Mouse (Mus musculus) spleen, embryonic (tissue): ENCODE results near the gene Rundc3a.

Experiments used
- CTCF ChIA-PET: fragments of 350-600 bp; sonication (Branson Sonifier 250); formaldehyde crosslinking; loops from one replicate; lab custom pipeline; 2022; lab: Charles Lee

Gene Rundc3a

DNA sequence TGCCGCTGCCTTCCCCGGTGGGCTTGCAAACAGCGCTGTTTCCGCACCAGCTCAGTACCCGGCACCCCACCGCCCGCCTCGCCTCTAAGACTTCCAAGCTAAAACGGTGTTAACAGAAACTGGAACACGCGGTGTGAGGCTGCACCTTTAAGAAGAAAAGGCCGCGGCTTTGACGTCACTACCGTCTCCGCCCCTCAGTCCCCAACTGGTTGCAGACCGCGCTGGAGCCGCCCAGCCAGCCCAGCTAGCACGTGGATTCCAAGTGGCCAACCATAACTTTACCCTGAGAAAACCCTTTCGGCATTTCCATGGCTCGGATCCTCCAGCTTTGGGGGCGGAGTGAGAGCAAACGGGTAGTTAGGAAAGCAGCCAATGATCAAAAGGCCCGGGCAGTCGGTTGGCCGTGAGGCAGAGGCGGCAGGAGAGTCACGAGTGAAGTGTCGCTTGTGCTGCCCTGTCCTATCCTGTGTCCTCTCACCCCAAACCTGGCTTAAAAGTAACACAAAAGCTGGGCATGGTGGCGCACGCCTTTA lies 15.2 kb downstream of the Rundc3a start:
- CTCF ChIA-PET, result interaction anchor here (0.6 to 0.7 kb wide), 3 partner anchors 51 to 270 kb away, joined by 4 to 10 read pairs (median 8); partner anchors contain the start of gene Ubtf

- CTCF ChIA-PET, result interaction anchor here (0.6 to 0.7 kb wide), 4 partner anchors 52 to 271 kb away, joined by 4 to 10 read pairs (median 6); partner anchors contain the start of gene Ubtf
Measured at GRCm38 (mm10) chr11:102408888-102409794, 15.9 kb downstream of the Rundc3a start.

GRCm38 (mm10) chr11:102409795-102410330 lies 16.7 kb downstream of the Rundc3a start:
- CTCF ChIA-PET, result interaction anchor here (0.6 to 0.7 kb wide), 2 partner anchors 21 to 150 kb away, joined by 4 read pairs; no protein-coding TSS in a partner anchor

DNA sequence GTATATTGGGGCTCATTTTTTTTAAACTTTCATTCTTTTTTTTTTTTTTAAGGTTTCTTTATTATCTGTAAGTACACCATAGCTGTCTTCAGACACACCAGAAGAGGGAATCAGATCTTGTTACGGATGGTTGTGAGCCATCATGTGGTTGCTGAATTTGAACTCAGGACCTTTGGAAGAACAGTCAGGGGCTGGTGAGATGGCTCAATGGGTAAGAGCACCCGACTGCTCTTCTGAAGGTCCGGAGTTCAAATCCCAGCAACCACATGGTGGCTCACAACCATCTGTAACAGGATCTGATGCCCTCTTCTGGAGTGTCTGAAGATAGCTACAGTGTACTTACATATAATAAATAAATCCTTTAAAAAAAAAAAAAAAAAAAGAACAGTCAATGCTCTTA lies 17.1 kb downstream of the Rundc3a start:
- CTCF ChIA-PET, result interaction anchor here (0.6 kb wide), 1 partner anchor 20 kb away, joined by 4 read pairs; no protein-coding TSS in a partner anchor

DNA sequence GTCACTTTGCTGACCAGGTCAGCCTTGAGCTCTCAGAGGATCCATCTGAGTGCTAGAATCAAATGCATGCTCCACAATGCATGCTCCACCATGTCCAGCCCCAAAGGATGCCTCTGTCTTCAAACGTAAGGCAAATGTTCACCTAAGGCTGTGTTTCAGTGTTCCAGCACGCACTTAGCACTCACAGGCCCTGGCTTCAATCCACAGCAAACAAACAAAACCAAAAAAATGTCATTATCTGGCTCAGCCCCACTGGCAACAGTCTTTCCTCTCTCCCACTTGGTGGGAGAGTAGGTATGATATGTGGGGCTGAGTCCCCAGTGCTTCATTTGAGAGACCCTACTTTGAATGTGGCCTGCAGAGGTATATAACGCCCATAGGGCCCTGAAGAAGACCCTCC lies 17.9 kb downstream of the Rundc3a start:
- CTCF ChIA-PET, result no interaction called here

- CTCF ChIA-PET, result interaction anchor here (0.6 kb wide), 1 partner anchor 161 kb away, joined by 3 read pairs; no protein-coding TSS in a partner anchor
Measured at GRCm38 (mm10) chr11:102411704-102412103, 18.5 kb downstream of the Rundc3a start.

- CTCF ChIA-PET, result interaction anchor here (0.6 to 0.7 kb wide), 2 partner anchors 46 to 89 kb away, joined by 4 read pairs; no protein-coding TSS in a partner anchor
Measured at GRCm38 (mm10) chr11:102413059-102413458, 19.9 kb downstream of the Rundc3a start.

GRCm38 (mm10) chr11:102415034-102415802 lies 22.0 kb downstream of the Rundc3a start:
- CTCF ChIA-PET, result no interaction called here

GRCm38 (mm10) chr11:102417160-102417559 lies 24.0 kb downstream of the Rundc3a start:
- CTCF ChIA-PET, result no interaction called here

DNA sequence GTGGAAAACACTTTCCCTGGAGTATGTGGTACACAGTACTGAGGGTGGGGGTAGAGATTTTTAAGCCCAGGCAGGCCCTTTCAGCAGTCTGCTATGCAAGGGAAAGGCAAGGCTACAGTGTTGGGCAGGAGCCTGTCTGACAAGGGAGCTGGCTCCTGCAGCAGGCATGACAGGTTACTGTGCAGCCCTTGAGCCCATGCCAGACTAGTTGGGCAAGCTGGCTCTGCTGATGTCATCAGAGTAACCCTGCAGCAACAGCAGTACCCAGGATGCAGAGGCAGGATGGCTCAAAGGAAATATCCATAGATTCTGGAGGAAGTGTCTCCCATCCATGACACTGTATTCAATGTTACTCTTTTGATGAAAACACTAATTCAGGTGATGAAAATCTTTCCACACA lies 25.7 kb downstream of the Rundc3a start:
- CTCF ChIA-PET, result no interaction called here

DNA sequence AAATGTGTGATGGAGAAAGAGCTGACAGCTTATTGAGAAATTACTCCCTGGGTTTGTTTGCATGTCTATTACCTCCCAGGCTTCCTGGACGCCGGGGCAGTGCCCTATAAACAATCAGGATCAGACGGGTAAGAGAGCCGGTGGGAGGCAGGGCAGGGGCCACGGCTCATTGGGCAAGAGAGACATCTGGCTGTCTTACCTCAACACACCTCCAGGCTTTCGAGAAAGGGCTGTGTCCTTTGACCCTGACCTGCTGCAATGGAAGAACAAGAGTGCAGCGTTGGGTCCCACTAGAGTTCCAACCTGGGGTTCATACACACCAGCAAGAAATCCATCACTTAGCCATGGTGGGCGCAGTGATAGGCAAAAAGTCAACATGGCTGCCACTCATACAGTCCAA lies 28.4 kb downstream of the Rundc3a start:
- CTCF ChIA-PET, result no interaction called here

GRCm38 (mm10) chr11:102424666-102425065 lies 31.5 kb downstream of the Rundc3a start:
- CTCF ChIA-PET, result interaction anchor here (0.6 kb wide), 1 partner anchor 247 kb away, joined by 7 read pairs; no protein-coding TSS in a partner anchor

DNA sequence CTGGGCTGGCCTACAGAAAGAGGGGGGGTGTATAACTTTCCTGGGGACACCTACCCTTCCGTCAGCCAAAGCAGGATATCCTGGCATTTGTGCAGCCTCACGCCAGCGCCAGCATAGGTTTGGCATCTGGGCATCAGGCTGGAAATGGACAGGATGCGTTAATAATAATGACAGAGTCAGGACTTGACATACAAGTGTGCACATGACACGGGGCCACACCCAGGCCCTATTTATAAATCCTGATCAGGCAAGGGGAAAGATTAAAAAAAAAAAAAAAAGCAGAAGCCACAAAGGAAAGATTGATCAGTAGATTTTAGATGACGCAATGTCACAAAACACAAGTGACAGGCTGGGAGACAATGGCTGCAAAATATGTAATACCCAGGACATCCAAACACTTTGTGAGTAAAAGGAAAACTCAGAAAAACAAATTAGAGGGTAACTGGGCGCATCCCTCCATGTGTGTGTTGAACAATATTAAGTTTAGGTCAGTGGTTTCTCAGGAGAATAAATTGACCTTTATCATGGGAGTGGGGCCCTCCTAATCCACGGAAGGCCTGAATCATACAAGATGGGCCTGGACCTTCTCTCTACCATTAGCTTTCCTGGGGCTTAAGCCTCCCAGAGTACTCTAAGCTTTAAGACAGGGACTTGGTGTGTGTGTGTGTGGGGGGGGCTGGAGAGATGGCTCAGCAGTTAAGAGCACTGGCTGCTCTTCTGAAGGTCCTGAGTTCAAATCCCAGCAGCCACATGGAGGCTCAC lies 32.5 kb downstream of the Rundc3a start:
- CTCF ChIA-PET, result interaction anchor here (0.6 kb wide), 1 partner anchor 152 kb away, joined by 3 read pairs; no protein-coding TSS in a partner anchor

GRCm38 (mm10) chr11:102428981-102429540 lies 35.9 kb downstream of the Rundc3a start:
- CTCF ChIA-PET, result interaction anchor here (1.8 kb wide), 1 partner anchor 120 kb away, joined by 4 read pairs; no protein-coding TSS in a partner anchor

- CTCF ChIA-PET, result interaction anchor here (1.8 kb wide), 1 partner anchor 121 kb away, joined by 4 read pairs; no protein-coding TSS in a partner anchor
Measured at GRCm38 (mm10) chr11:102429551-102429950, 36.3 kb downstream of the Rundc3a start.

DNA sequence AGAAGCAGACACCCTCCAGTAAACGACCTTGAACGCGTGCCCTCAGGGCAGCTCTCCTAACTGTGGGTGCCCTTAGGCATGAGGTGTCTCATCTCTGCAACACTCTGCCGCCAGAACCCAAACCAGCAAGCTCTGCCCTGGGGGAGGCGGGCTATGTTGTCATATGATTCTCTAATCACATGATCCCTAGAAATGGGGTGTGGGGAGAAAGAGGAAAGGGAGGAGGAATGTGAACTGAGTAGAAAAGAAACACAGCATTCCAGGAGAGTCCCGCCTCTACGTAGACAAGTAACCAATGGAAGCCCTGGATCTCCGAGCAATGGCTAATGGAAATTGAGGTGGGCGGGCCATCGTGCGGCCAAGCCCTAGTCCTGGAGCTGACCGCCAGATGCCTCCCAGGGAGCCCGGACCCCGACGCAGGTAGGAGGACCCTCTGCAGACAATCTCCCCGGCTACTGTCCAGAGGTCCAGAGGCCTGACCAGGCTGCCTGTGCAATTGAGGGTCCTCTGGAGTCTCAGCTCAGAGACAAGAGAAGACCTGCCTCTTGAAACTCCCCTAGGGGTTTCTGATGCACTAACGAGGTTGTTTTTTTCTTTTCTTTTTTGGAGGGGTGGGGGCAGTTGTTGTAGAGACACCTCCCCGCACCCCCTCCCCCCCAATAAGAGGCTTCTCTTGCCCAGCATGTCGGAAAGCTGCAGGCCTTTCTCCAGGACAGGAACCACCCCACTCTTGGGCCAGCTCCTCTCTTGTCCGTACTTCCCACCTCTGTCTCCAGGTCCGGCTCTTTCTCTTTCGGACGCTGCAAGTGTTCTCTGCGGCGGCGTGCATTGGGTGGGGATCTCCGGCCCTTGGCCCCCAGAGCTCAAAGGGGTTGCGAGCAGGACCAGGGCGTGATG lies 37.2 kb downstream of the Rundc3a start, which contains the start of gene Grn:
Gene Grn (plus strand): TSS at position 195 of the 897 bp plus-strand sequence.
- CTCF ChIA-PET, result interaction anchor here (0.6 to 1.8 kb wide), 6 partner anchors 20 to 176 kb away, joined by 3 to 7 read pairs (median 4); partner anchors contain the start of gene Ubtf

GRCm38 (mm10) chr11:102431018-102431645 lies 37.9 kb downstream of the Rundc3a start:
- CTCF ChIA-PET, result interaction anchor here (0.6 to 1.8 kb wide), 6 partner anchors 21 to 176 kb away, joined by 3 to 7 read pairs (median 4); partner anchors contain the start of gene Ubtf

- CTCF ChIA-PET, result interaction anchor here (0.7 to 0.8 kb wide), 2 partner anchors 121 to 156 kb away, joined by 4 read pairs; no protein-coding TSS in a partner anchor
Measured at GRCm38 (mm10) chr11:102431728-102432114, 38.5 kb downstream of the Rundc3a start.
